Mouse (Mus musculus): ENCODE data around the gene Arih1.

The Arih1 gene

DNA sequence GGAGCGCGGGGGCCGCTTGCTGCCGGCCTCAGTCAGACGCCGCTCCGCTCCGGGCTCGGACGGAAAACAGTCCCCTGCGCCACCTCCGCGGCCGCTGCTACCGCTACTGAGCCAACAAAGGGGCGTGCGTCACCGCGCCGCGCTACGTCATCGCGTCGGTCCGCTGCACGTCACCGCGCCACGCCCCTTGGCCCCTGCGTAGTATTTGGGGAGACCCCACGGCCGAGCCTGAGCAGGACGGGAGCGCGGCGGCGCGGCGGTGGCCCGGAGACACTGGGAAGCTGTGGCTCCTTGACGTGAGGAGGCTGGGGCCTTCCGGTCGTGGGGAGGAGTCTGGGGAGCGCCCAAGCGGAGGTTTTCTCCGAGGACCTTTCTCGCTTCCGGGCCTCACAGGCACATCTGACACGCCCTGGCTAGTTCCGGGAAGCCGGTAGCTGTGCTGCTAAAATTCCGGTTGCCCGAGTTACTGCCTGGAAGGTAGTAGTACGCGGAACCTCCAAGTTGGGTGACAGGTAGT, at the start of gene Arih1:
Gene Arih1 (minus strand): TSS at position 70 of the 517 bp plus-strand sequence.
- peak; percentile 100 for DNase-seq

GRCm38 (mm10) chr9:59533889-59534288, 47.5 kb upstream of the Arih1 start:
- peak; percentile 73 to 75 for DNase-seq

GRCm38 (mm10) chr9:59533422-59533821, 47.0 kb upstream of the Arih1 start:
- DNase-seq = no peak

GRCm38 (mm10) chr9:59531645-59532044, 45.2 kb upstream of the Arih1 start:
- no peak for DNase-seq

DNA sequence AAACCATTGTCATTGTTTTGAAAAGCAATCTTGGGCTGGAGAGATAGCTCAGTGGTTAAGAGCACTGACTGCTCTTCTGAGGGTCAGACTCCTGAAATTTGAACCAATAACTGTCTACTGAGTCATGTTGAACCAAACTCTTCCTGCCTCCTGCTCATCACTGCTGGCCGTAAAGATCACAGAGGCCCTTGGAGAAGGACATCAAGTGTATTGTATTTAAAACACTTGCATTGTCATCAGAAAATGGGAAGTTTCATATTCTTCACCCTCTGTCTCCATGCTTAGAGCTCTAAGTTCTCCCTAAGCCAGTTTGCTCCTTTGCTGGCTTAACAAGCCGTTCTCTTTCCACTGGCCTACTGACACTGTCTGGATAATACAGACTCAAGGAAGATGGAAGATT, 41.9 kb upstream of the Arih1 start:
- DNase-seq = no peak

DNA sequence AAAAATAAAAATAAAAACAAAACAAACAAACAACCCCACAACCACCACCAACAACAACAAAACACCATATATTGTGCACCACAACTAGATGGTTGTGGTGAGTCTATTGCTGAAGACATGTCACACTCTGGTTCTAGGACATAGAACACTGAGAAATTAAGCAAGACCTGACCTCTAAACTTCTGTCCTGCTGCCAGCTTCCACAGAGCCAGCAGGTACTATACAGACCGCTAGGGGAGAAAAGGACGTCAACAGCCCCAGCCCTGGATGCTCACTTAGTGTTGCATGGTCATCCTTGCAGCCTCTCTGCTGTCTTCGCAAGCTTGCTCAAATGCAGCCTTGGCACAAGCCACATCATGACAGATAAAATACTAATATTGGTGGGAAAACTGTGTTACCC, 41.2 kb upstream of the Arih1 start:
- DNase-seq = no peak

DNA sequence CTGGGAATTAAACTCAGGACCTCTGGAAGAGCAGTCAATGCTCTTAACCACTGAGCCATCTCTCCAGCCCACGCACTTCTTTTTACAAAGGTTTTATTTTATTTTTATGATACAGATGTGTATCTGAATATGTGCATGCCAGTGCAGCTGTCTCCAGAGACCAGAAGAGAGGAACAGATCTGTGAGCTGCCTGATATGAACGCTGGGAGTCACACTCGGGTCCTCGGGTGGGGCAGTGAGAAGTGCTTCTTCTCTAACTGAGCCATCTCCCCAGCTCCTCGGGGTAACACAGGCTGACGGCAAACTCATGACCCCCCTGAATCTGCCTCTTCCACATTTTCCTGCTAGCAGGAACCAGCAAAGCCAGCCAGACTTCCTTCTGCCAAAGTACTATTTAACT, 40.3 kb upstream of the Arih1 start:
- DNase-seq = no peak

- no peak for DNase-seq
Measured at GRCm38 (mm10) chr9:59522906-59523305, 36.5 kb upstream of the Arih1 start.

DNA sequence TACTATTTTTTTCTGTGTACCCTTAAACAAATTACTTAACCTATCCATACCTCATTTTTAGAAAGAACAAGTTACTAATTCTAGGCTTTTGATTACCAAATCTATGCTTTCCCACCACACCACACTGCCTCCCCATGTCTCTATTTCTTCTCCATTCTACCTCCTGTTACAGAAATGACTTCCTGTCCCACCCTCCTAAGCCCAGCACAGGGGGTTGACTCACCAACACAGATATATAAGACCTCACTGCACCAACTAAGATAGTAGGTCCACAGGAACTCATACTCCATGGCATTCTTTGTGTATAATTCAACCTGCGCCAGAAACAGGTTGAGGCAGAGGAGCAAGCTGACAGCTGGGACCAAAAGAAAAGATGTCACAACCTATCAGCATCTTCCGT, 33.0 kb upstream of the Arih1 start:
- no peak for DNase-seq

GRCm38 (mm10) chr9:59518976-59519375, 32.6 kb upstream of the Arih1 start:
- peak; percentile 85 to 86 for DNase-seq

DNA sequence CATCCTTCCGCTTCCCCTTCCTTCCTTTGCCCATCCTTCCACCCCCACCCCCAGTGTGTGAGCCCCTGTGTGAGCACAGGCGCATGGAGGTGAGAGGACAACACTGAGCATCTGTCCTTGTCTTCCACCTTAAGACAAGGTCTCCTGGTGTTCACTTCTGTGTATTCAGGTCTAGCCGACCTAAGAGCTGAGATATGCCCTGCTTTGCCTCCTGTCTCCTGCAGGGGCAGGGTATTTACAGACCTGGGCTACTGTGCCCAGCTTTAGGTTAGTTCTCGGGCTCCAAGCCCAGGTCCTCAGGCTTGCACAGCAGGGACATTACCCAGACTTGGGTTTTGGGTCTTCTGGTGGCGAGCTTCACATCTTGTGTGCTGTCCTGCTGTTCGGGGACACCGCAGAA, 30.7 kb upstream of the Arih1 start:
- peak in 1 of 2 experiments; percentile 22 for DNase-seq

DNA sequence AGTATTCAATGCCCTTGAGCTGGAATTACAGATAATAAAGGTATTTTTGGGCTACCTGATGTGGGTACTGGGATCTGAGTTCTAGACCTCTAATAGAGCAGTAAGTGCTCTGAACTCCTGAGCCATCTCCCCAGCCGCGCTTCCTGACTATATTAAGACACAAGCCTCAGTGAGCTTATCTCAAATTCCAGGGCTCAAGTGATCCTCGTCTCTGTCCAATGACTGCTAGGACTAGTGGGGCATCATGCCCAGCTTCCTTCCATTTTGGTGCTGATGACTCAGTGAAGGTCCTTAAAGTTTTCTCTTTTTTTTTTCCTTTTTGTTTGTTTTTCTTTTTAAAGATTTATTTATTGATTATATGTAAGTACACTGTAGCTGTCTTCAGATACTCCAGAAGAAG, 28.7 kb upstream of the Arih1 start:
- no peak for DNase-seq

DNA sequence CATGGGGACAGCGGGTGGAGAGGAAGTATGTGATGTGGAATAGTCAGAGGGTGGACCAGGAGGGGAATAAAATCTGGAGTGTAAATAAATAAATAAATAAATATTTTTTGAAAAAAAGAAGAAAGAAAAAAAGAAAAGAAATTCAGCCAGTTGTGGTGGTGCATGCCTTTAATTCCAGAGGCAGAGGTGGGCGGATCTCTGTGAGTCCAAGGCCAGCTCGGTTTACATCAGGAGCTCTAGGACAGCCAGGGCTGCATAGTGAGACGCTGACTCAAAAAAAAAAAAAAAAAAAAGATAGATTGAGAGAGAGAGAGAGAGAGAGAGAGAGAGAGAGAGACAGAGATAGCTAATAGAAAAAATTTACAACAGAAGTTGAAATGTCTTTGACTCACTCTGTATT, 26.0 kb upstream of the Arih1 start:
- no peak for DNase-seq

DNA sequence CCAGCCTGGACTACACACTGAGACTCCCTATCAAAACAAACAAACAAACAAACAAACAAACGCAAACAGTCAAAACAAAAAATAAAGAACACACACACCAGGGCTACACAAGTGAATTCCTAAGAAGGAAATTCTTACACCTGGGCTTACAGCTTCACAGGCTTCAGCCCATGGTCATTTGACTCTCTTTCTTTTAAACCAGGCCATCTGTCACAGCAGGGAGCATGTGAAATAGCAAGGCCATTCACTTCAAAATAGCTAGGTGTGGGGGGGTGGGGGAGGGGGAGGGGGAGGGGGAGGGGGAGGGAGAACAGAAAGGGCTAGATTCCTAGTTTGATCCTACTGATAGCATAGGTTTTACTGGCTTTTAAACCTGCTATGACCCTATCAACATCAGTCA, 21.7 kb upstream of the Arih1 start:
- no peak for DNase-seq

GRCm38 (mm10) chr9:59487331-59487730, 913 bp upstream of the Arih1 start:
- DNase-seq = no peak

- no peak for DNase-seq
Measured at GRCm38 (mm10) chr9:59486076-59486518, 321 bp downstream of the Arih1 start.

DNA sequence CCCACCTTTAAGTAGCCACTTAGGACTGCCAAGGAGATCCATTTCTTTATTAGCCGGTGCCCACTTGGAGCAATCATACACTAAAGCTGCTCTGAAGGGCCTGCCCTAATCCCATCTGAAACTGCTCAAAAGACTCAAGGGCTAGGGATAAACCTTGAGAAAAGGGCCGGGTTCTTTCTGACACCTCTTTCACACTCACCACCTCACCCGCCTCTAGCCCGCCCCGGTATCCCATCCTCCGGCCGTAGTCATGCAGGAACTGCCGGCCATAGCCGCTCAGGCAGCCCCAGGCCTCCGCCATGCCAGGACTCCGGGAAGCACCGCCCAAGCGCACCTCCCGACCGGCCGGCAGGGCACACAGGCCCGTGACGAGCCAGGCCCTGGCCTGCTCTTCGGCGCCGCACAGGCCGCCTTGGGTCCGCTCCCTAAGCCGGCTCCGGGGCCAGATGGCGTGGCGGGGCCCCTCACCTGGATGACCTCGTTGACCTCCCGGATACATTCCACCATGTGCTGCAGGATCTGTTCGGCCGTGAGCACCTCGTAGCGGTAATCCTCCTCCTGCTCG, 825 bp downstream of the Arih1 start:
- peak; percentile 76 to 78 for DNase-seq

- DNase-seq = no peak
Measured at GRCm38 (mm10) chr9:59484760-59485159, 1.7 kb downstream of the Arih1 start.

- peak; percentile 40 to 52 for DNase-seq
Measured at GRCm38 (mm10) chr9:59482419-59482818, 4.0 kb downstream of the Arih1 start.

DNA sequence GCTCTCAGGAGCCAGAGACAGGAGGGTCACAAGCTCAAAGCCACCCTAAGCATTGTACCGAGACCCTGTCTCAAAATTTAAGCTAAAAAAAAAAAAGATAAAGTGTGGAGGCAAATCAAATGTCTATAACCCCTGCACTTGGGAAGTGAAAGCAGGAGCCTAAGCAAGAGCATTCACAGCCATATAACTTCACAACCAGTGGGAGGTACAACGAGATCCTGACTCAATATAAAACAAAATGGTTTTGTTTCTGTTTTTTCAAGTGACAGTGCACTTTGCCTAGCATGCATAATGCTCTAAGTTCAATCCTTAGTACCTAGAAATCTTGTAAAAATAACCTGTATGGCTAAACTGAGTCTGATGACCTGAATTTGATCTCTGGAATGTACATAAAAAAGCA, 9.8 kb downstream of the Arih1 start:
- no peak for DNase-seq

- no peak for DNase-seq
Measured at GRCm38 (mm10) chr9:59474838-59475237, 11.6 kb downstream of the Arih1 start.

DNA sequence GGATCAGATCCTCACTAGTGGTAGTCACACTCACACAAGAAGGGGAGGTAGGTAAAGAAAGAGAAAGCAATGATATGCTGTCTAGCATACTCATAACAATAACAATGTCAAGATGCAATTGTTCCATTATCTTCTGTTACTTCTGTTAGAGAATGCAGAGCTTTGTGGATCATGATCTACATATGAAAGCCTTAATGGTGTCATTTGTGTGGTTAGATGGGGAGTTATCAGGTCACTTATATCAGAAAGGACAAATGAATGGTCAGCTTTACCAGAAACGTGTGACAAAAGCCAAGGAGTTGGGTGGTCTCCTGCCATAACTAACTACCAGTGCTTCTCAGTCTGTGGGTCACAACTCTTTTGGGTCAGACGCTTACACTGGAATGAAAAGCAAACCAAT, 13.2 kb downstream of the Arih1 start:
- no peak for DNase-seq

- DNase-seq = no peak
Measured at GRCm38 (mm10) chr9:59469446-59469845, 17.0 kb downstream of the Arih1 start.

- DNase-seq = no peak
Measured at GRCm38 (mm10) chr9:59464293-59464692, 22.1 kb downstream of the Arih1 start.

GRCm38 (mm10) chr9:59458997-59459510, 27.4 kb downstream of the Arih1 start:
- DNase-seq = peak; percentile 13 to 32
